Mouse (Mus musculus): ENCODE measurements around the gene Pmm2. TPM values are rescaled to one million over a fixed set of nuclear protein-coding genes. Genes with fewer than 3 reads are reported as not detected.

The Pmm2 gene
- total RNA-seq, 2 experiments from 2014 or later: 19.3 to 22.6 TPM

DNA sequence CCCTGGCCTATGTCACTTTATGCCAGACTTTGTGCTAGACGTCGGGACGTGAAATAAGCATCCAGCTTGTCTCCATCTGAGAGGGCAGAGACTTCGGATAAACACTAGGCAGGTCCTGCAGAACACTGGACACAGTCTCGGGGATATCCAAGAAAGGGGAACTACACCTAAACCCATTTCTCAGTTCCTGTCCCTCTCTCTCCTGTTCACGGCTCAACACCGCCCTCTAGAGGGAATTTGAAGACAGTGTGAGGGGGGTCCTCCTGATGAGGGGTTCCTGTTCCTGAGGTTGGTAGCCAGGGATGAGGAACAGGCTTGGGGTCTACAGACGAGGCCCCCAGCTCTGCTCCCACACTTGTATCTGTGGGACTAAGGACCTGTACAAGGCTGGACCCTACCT is 36.7 kb downstream of the Pmm2 start:
- DNase-seq: no peak
- intact Hi-C loops (cut with DNase I; ENCODE audit: low total_unique reads): no loop called here

DNA sequence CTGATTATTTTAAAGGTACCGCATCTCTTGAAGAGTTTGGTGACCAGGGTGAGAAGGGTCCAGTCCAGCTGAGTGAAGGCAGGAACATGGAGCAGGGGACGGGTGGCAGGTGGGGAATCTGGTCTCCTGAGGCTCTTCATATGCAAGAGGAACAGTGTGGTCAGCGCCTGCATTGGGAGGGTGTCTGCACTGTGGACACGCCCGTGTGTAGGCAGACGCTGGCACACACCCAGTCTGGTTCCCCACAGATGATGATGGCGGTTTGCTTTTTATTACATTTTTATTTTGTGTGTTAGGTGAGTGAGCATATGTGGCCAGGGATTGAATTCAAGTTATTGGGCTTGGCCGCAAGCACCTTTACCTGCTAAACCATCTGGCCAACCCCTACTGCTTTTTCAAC is 38.1 kb downstream of the Pmm2 start:
- intact Hi-C loops (cut with DNase I; ENCODE audit: low total_unique reads): loop anchor here (5.0 kb wide), 2 partner anchors 33 to 263 kb away; no protein-coding TSS in a partner anchor
- no peak for DNase-seq

DNA sequence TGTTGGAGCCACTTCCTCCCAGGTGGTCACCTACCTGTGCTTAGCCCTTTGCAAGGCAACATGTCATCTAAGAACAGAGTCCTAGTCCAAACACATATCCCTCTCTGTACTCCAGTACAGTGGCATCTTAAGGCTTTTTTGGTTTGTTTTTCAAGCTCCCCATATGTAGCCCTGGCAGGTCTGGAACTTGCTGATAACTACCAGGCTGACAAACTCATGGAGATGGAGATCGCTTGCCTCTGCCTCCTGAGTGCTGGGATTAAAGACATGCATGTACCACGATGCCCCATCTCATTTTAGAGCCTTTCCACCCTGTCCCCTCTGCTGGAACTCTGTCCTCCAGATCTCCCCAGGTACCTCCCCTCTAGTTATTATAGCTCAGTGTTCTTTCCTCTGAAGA is 38.8 kb downstream of the Pmm2 start:
- intact Hi-C loops (cut with DNase I; ENCODE audit: low total_unique reads): loop anchor here (5.0 kb wide), 2 partner anchors 34 to 264 kb away; no protein-coding TSS in a partner anchor

DNA sequence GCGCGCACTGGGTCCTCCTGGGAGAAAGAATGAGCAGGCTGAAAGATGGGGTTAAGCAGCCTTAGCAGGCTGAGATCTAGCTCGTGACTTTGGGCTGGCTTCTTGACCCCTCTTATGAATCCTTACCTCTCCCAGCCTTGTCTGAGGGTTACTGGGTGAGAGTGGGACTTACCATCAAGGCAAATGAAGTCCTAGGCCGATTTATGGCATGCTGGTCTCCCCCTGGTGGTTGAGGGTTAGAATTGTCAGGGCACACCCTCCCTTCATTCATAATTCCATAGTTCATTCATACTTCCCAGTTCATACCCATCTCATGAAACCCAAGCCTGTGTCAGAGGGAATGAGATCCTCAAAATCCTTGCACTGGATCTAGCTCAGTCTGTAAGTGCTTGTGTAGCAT is 39.3 kb downstream of the Pmm2 start:
- intact Hi-C loops (cut with DNase I; ENCODE audit: low total_unique reads): loop anchor here (5.0 kb wide), 2 partner anchors 34 to 264 kb away; no protein-coding TSS in a partner anchor
- DNase-seq: no peak

More for the DNA sequence above, 38.8 kb downstream of the Pmm2 start:
- no peak for DNase-seq

DNA sequence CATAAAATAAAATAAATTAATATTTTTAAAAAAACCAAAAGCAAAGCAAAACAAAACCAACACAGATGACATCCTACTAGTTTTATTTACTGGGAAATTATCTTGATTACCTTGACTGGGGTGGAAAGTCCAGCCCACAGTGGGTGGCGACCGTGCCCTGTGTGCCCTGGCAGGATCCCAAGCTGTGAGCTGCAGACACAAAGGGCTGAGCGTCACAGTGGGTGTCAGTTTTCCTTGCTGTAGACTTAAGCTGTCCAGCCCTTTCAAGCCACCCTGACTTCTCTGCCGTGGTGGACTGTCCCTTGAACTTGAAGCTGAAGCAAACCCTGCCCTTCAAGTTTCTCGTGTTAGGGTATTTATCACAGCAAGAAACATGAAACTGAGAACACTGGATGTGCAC is 40.6 kb downstream of the Pmm2 start:
- no peak for DNase-seq
- intact Hi-C loops (cut with DNase I; ENCODE audit: low total_unique reads): loop anchor here (5.0 kb wide), 2 partner anchors 36 to 266 kb away; no protein-coding TSS in a partner anchor

DNA sequence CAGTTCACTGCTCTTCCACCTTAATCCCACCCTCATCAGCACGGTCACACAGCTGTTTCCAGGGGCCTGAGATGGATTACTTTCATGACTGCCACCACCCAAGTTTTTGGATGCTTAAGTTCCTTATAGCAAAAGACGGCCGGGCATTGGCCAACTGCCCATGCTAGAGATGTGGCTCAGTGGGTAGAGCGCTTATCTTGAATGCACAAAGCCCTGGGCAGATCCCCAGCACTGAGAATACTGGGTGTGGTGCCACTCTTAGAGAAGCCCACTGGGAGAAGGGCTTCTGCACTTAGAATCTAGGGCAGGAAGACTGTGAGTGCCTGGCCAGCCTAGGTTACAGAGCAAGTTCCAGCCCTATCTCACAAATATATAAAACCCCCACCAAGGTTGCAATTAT is 41.2 kb downstream of the Pmm2 start:
- intact Hi-C loops (cut with DNase I; ENCODE audit: low total_unique reads): loop anchor here (5.0 kb wide), 2 partner anchors 36 to 266 kb away; no protein-coding TSS in a partner anchor

DNA sequence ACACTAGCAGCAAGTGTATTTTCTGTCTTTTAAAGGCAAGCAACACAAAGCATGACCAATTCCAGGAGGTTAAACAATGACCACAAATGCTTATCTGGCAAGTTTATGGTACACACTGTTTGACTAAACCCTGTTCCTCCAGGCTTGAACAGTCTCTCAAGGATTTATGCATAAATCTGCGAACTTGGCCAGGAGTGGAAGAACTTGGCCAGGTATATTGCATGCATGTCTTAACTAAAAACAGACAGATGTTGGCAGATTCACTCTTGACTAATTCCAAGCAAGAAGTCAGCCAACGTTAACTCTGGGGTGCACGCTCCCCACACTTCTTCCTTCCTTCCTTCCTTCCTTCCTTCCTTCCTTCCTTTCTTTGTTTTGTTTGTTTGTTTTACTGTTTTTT is 42.3 kb downstream of the Pmm2 start:
- intact Hi-C loops (cut with DNase I; ENCODE audit: low total_unique reads): loop anchor here (2.0 to 5.0 kb wide), 3 partner anchors 37 to 267 kb away; no protein-coding TSS in a partner anchor
- no peak for DNase-seq

More for the DNA sequence above, 41.2 kb downstream of the Pmm2 start:
- no peak for DNase-seq

DNA sequence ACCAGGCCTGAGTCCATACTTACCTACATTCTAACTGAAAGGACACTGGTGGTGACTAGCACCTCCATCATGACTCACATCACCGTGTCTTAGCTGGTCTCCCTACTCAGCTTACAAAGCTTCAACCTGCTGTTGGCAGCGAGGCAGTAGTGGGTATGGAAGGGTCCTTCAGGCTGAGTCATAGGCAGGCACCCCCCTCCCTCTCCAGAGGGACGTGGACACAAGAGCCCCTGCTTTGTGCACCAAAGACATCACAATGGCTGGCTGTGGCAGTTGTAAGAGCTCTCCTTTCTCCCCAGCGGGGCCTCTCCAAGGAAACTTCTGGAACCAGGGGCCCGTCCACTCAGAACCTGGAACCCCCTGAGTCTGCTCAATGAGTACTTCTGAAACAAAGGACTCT is 43.0 kb downstream of the Pmm2 start, which contains the start of gene Gm5767:
Gene Gm5767, plus strand, starts transcription at position 301 of the 400 bp plus-strand sequence.
- no peak for DNase-seq
- intact Hi-C loops (cut with DNase I; ENCODE audit: low total_unique reads): loop anchor here (2.0 kb wide), 1 partner anchor 188 kb away; no protein-coding TSS in a partner anchor

DNA sequence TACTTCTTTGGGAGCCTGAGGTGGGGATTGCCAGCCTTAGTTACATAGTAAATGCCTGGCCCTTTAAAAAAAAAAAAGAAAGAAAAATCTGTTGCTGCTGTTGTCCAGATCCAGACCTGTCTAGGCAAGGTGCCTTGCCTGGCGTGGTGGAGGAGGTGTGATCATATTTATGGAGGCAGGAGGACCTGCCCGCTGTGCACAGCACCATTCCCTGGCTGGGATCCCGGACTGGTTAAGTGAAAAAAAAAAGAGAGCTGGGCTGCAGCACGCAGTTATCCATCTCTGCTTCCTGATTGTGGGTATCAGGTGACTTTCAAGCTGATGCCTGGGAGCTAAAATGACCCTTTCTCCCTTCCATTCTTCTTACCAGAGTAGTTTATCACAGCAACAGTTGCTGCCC is 47.6 kb downstream of the Pmm2 start:
- intact Hi-C loops (cut with DNase I; ENCODE audit: low total_unique reads): loop anchor here (5.0 kb wide), 1 partner anchor 182 kb away; no protein-coding TSS in a partner anchor
- no peak for DNase-seq

- intact Hi-C loops (cut with DNase I; ENCODE audit: low total_unique reads): loop anchor here (2.0 to 5.0 kb wide), 2 partner anchors 83 to 181 kb away; no protein-coding TSS in a partner anchor
- peak; percentile 66 for DNase-seq
These were observed 48.8 kb downstream of the Pmm2 start for GRCm38 (mm10) chr16:8686121-8686870.

DNA sequence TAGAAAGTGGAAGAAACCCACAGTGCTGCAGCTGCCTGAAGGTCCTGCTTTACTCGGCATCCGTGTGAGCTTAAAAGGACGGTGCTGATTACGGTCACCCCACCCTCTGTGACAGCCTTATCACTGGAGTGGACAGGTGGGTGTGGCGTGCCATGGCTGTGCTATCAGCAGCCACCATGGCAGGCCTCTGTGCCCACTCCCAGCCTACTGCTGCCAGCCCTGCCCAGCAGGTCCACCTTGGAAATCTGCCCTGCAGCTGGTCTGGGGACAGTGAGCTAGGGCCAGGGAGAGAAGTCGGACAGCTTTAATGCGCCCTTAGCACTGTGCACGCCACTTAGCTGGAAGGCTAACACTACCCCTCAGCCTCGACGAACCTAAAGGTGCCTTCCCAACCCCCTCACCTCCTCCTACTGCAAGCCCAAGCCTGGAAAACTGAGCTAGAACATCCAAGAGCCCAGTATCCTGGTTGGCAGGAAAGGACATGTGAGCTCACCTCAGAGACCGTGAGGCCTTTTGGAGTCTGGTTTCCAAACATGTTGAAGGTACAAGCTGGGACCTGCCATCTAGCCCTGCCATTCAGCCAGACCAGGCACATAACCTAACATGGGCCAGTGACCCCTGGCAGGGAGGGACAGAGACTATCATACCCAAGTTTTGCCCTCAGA is 49.5 kb downstream of the Pmm2 start:
- intact Hi-C loops (cut with DNase I; ENCODE audit: low total_unique reads): loop anchor here (2.0 to 5.0 kb wide), 2 partner anchors 82 to 180 kb away; no protein-coding TSS in a partner anchor
- DNase-seq: no peak

DNA sequence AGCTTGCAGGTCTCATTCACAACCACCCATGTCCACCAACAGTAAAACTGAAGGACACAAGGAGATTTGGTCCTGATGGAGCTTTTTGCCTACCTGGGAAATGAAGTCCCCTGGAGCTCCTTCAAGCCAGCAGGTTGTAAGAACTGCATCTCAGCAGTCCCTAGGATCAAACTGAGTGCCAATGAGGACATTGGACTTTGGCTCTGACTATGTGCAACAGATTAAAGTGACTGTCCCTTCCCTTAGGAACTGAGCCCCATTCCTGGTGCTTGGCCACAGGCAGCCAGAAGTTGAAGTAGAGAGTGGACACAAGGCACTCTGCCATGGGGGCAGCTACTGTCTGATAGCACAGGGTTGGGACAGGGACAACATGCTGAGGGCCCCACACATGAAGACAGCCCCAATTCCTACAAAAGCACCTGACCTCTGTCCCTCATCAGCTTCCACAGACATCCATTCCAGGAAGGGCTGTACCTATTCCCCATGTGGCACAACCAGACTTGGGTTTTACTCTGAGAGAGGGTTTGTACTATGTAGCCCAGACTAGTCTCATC is 50.2 kb downstream of the Pmm2 start:
- no peak for DNase-seq
- intact Hi-C loops (cut with DNase I; ENCODE audit: low total_unique reads): loop anchor here (2.0 to 5.0 kb wide), 2 partner anchors 81 to 180 kb away; no protein-coding TSS in a partner anchor

- intact Hi-C loops (cut with DNase I; ENCODE audit: low total_unique reads): loop anchor here (5.0 kb wide), 1 partner anchor 177 kb away; no protein-coding TSS in a partner anchor
- DNase-seq: no peak
These were observed 52.6 kb downstream of the Pmm2 start for GRCm38 (mm10) chr16:8689979-8690656.

DNA sequence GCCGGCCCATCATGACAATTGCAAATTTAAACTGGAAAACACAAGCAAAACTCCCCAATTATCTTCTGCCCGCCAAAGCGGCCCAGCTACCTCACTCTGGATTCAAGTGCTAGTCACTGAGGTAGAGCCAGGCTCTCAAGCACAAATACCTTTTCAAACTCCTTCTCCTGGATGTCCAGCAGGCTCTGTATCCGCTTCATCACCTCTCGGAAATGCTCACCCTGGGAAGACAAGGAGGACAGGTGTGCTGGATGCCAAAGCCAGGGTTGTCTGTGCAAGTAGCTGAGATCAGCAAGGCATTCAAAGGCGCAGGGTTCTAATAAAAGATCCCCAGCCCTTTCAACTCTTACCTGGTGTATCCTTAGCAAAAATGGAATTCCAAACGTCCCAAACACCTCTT is 53.7 kb downstream of the Pmm2 start:
- intact Hi-C loops (cut with DNase I; ENCODE audit: low total_unique reads): no loop called here
- DNase-seq: no peak

GRCm38 (mm10) chr16:8699556-8699955 is 62.1 kb downstream of the Pmm2 start:
- intact Hi-C loops (cut with DNase I; ENCODE audit: low total_unique reads): no loop called here
- no peak for DNase-seq

- intact Hi-C loops (cut with DNase I; ENCODE audit: low total_unique reads): no loop called here
- no peak for DNase-seq
These were observed 63.1 kb downstream of the Pmm2 start for GRCm38 (mm10) chr16:8700586-8700985.

GRCm38 (mm10) chr16:8711998-8712397 is 74.5 kb downstream of the Pmm2 start:
- intact Hi-C loops (cut with DNase I; ENCODE audit: low total_unique reads): no loop called here
- DNase-seq: no peak
